Mouse (Mus musculus): ENCODE measurements around the gene Cpne5. TPM values are rescaled to one million over a fixed set of nuclear protein-coding genes. Genes with fewer than 3 reads are reported as not detected.

Gene Cpne5
- polyA plus RNA-seq, 1 experiment: 0.12 TPM

GRCm38 (mm10) chr17:29216078-29216477, 21.9 kb downstream of the Cpne5 start:
- Histone ChIP-seq H3K4me3 (ENCODE audit: insufficient read depth, low read length) (no peak overlapping the region), H3K27ac (ENCODE audit: insufficient read depth, low read depth, low read length) (no peak overlapping the region)
- TF ChIP-seq CTCF (IDR thresholded peaks at IDR 0.05; ENCODE audit: low read depth, low read length): no peak
- no peak for TF ChIP-seq POLR2A (IDR thresholded peaks at IDR 0.05; ENCODE audit: borderline replicate concordance, low read depth, low read length)

DNA sequence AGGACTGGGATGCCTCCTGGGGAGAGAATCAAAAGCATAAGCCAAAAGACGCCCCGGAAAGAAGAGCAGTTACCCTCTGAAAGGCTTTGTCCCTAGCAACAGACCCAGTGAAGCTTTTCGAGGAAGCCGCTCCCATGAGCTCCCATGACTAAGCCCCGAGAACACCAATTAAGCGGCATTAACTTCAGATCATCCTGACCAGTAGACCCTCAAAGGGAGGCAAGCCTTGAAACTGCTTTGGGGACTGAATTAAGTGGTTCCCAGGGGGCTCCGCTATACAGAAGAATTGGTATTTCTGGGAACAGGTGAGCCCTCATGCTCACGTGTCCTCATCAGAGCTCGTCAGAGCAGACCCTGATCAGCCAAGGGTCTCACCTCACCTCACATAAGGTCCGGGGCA, 23.3 kb downstream of the Cpne5 start:
- no peak overlapping the region for H3K4me3 ChIP-seq (ENCODE audit: insufficient read depth, low read length)
- H3K4me1 ChIP-seq (ENCODE audit: control insufficient read depth, insufficient read depth, low read length): no peaks in the 10 kb centered on the region
- TF ChIP-seq CTCF (IDR thresholded peaks at IDR 0.05; ENCODE audit: low read depth, low read length): no peak
- no peak for TF ChIP-seq POLR2A (IDR thresholded peaks at IDR 0.05; ENCODE audit: borderline replicate concordance, low read depth, low read length)
- no peak overlapping the region for H3K27ac ChIP-seq (ENCODE audit: insufficient read depth, low read depth, low read length)

More at GRCm38 (mm10) chr17:29216078-29216477, 21.9 kb downstream of the Cpne5 start:
- H3K4me1 ChIP-seq (ENCODE audit: control insufficient read depth, insufficient read depth, low read length): no peaks in the 10 kb centered on the region

DNA sequence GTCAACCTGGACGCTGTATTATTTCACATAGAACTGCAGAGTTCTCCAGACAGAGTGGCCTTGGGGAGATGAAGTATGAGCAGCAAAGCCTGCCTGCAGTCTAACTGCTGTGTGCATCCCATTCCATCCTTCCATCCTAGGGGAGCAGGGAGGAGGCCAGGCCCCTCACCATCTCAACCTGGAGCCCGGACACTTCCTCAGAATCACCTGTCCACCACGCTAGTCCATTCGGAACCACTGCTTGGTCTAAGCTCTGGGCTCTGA, 23.8 kb downstream of the Cpne5 start:
- TF ChIP-seq CTCF (IDR thresholded peaks at IDR 0.05; ENCODE audit: low read depth, low read length): no peak
- no peak for TF ChIP-seq POLR2A (IDR thresholded peaks at IDR 0.05; ENCODE audit: borderline replicate concordance, low read depth, low read length)
- Histone ChIP-seq H3K27ac (ENCODE audit: insufficient read depth, low read depth, low read length) (no peak overlapping the region), H3K4me3 (ENCODE audit: insufficient read depth, low read length) (no peak overlapping the region), H3K4me1 (ENCODE audit: control insufficient read depth, insufficient read depth, low read length) (no peaks in the 10 kb centered on the region)

- Histone ChIP-seq H3K4me1 (ENCODE audit: control insufficient read depth, insufficient read depth, low read length) (no peaks in the 10 kb centered on the region), H3K27ac (ENCODE audit: insufficient read depth, low read depth, low read length) (no peak overlapping the region), H3K4me3 (ENCODE audit: insufficient read depth, low read length) (no peak overlapping the region)
- TF ChIP-seq POLR2A (IDR thresholded peaks at IDR 0.05; ENCODE audit: borderline replicate concordance, low read depth, low read length) (no peak), CTCF (IDR thresholded peaks at IDR 0.05; ENCODE audit: low read depth, low read length) (no peak)
Observed at GRCm38 (mm10) chr17:29213381-29214192, 24.4 kb downstream of the Cpne5 start.

- no peaks in the 10 kb centered on the region for H3K4me1 ChIP-seq (ENCODE audit: control insufficient read depth, insufficient read depth, low read length)
- no peak overlapping the region for H3K4me3 ChIP-seq (ENCODE audit: insufficient read depth, low read length)
- TF ChIP-seq POLR2A (IDR thresholded peaks at IDR 0.05; ENCODE audit: borderline replicate concordance, low read depth, low read length) (no peak), CTCF (IDR thresholded peaks at IDR 0.05; ENCODE audit: low read depth, low read length) (no peak)
- H3K27ac ChIP-seq (ENCODE audit: insufficient read depth, low read depth, low read length): no peak overlapping the region
Observed at GRCm38 (mm10) chr17:29211836-29212235, 26.1 kb downstream of the Cpne5 start.

- TF ChIP-seq POLR2A (IDR thresholded peaks at IDR 0.05; ENCODE audit: borderline replicate concordance, low read depth, low read length): no peak
- no peak for TF ChIP-seq CTCF (IDR thresholded peaks at IDR 0.05; ENCODE audit: low read depth, low read length)
- no peaks in the 10 kb centered on the region for H3K4me1 ChIP-seq (ENCODE audit: control insufficient read depth, insufficient read depth, low read length)
- H3K27ac ChIP-seq (ENCODE audit: insufficient read depth, low read depth, low read length): no peak overlapping the region
- H3K4me3 ChIP-seq (ENCODE audit: insufficient read depth, low read length): no peak overlapping the region
Observed at GRCm38 (mm10) chr17:29210037-29210436, 27.9 kb downstream of the Cpne5 start.

GRCm38 (mm10) chr17:29206052-29206451, 31.9 kb downstream of the Cpne5 start:
- no peak overlapping the region for H3K4me3 ChIP-seq (ENCODE audit: insufficient read depth, low read length)
- H3K27ac ChIP-seq (ENCODE audit: insufficient read depth, low read depth, low read length): no peak overlapping the region
- no peaks in the 10 kb centered on the region for H3K4me1 ChIP-seq (ENCODE audit: control insufficient read depth, insufficient read depth, low read length)
- TF ChIP-seq CTCF (IDR thresholded peaks at IDR 0.05; ENCODE audit: low read depth, low read length) (no peak), POLR2A (IDR thresholded peaks at IDR 0.05; ENCODE audit: borderline replicate concordance, low read depth, low read length) (no peak)

DNA sequence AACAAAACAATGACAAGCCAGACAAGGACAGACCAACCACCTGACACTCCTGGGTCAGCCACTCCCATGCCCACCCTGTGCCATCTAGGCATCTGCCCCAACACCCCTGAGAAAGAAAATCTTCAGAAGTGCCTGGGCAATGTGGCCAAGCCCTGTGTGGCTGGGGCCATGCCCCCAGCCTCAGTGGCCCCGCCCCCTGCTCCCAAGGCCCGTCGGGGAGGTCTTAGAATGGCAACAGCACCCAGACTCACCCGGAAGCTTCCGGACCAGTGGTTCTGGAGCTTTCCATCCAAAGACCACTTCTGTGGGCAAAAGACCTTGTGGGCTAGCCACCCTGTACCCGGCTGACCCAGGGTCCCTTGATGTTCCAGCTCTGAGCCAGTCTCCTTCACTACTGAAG, 35.4 kb downstream of the Cpne5 start:
- no peak for TF ChIP-seq POLR2A (IDR thresholded peaks at IDR 0.05; ENCODE audit: borderline replicate concordance, low read depth, low read length)
- TF ChIP-seq CTCF (IDR thresholded peaks at IDR 0.05; ENCODE audit: low read depth, low read length): no peak
- Histone ChIP-seq H3K4me3 (ENCODE audit: insufficient read depth, low read length) (no peak overlapping the region), H3K4me1 (ENCODE audit: control insufficient read depth, insufficient read depth, low read length) (no peaks in the 10 kb centered on the region), H3K27ac (ENCODE audit: insufficient read depth, low read depth, low read length) (no peak overlapping the region)

GRCm38 (mm10) chr17:29199821-29200220, 38.1 kb downstream of the Cpne5 start:
- H3K4me3 ChIP-seq (ENCODE audit: insufficient read depth, low read length): no peak overlapping the region
- no peaks in the 10 kb centered on the region for H3K4me1 ChIP-seq (ENCODE audit: control insufficient read depth, insufficient read depth, low read length)
- H3K27ac ChIP-seq (ENCODE audit: insufficient read depth, low read depth, low read length): no peak overlapping the region
- TF ChIP-seq CTCF (IDR thresholded peaks at IDR 0.05; ENCODE audit: low read depth, low read length) (no peak), POLR2A (IDR thresholded peaks at IDR 0.05; ENCODE audit: borderline replicate concordance, low read depth, low read length) (no peak)

DNA sequence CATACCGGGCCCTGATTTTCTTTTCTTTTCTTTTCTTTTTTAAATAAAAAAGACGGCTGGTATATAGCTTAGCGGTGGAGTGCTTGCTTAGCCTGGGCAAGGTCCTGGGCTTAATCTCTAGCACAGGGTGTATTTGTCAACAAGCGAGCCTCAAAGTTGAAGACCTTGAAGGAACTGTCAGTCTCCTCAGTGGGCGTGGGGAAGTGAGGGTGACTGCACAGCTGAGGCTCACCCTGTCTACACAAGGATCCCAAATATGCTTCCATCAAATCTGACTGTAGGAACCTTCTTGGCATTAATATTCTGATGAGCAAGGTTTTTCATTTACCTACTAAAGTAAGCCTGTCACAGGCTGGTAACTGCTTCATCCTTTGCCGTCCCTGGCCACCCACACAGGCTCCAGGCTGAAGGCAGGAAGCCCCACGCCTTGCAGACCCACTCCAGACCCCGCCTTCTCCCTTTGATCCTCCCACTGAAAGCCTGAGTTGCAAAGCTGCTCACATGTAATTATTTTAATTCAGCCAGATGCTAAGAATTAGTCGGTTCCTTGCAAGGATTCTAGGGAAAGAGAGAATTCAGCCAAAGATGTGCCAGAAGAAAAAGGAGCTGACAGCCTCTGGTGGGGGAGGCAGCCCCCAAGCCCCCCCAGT, 38.7 kb downstream of the Cpne5 start:
- no peak for TF ChIP-seq POLR2A (IDR thresholded peaks at IDR 0.05; ENCODE audit: borderline replicate concordance, low read depth, low read length)
- no peak for TF ChIP-seq CTCF (IDR thresholded peaks at IDR 0.05; ENCODE audit: low read depth, low read length)
- Histone ChIP-seq H3K27ac (ENCODE audit: insufficient read depth, low read depth, low read length) (no peak overlapping the region), H3K4me3 (ENCODE audit: insufficient read depth, low read length) (no peak overlapping the region), H3K4me1 (ENCODE audit: control insufficient read depth, insufficient read depth, low read length) (no peaks in the 10 kb centered on the region)

Data from bone marrow macrophage, adult 2 months (primary cell).